Comparison of ENCODE assay signal across 8 mouse cellular contexts in genomic region chrX:170019219-170019953, GRCm38 (mm10). TPM values are rescaled to one million over a fixed set of nuclear protein-coding genes. Genes with fewer than 3 reads are reported as not detected.
DNase-seq lines count a peak whose midpoint lies in the region; ATAC-seq and TF ChIP-seq lines count a peak whose summit lies in the region.
"Not testable (repeated sequence)": the region's sequence is repeated elsewhere in the genome, so short reads cannot be mapped to it uniquely, and the experiment has no call there.

No protein-coding gene starts in this region.

- not testable (repeated sequence) for H3K4me1 ChIP-seq in ES-Bruce4 (ENCODE audit: control insufficient read depth, insufficient read depth, low read length); cortical plate, adult 2 months (ENCODE audit: control insufficient read depth, insufficient read depth, low read length); forebrain, embryonic 16.5 days (replicated peaks; ENCODE audit: control insufficient read depth, insufficient read depth, low read length); kidney, postnatal 0 days (replicated peaks; ENCODE audit: insufficient read depth, low read length); lung, embryonic 16.5 days (replicated peaks; ENCODE audit: control insufficient read depth, insufficient read depth, low read length); neural tube, embryonic 12.5 days

- not testable (repeated sequence) for TF ChIP-seq EP300 in ES-Bruce4 (IDR thresholded peaks at IDR 0.05; ENCODE audit: insufficient read depth, low read depth, low read length)

- peaks cover 54% of the 10 kb centered on the region for H3K36me3 ChIP-seq in ES-Bruce4 (ENCODE audit: control insufficient read depth, insufficient read depth, low read length, poor library complexity, severe bottlenecking)
- peaks cover 12% of the 10 kb centered on the region for H3K36me3 ChIP-seq in forebrain, embryonic 16.5 days (ENCODE audit: control insufficient read depth, insufficient read depth)
- peaks cover 21% of the 10 kb centered on the region for H3K36me3 ChIP-seq in kidney, postnatal 0 days (ENCODE audit: insufficient read depth, low read length)
- H3K36me3 ChIP-seq in lung, embryonic 16.5 days (ENCODE audit: control insufficient read depth, insufficient read depth, low read length): peaks cover 35% of the 10 kb centered on the region
- peaks cover 34% of the 10 kb centered on the region for H3K36me3 ChIP-seq in neural tube, embryonic 12.5 days

- H3K27ac ChIP-seq in ES-Bruce4 (ENCODE audit: insufficient read depth, low read length): peak overlapping the region; percentile 73
- peak overlapping the region; percentile 38; the same call in 1 of the 2 replicates for H3K27ac ChIP-seq in cortical plate, adult 2 months (ENCODE audit: insufficient read depth, low read length)
- not testable (repeated sequence) for H3K27ac ChIP-seq in forebrain, embryonic 16.5 days (ENCODE audit: low read length); kidney, postnatal 0 days; lung, embryonic 16.5 days (ENCODE audit: low read length)
- 0 out of 2 replicates have a peak overlapping the region, but pooled peaks have one; percentile 1 for H3K27ac ChIP-seq in neural tube, embryonic 12.5 days

- peak; percentile 35 for ATAC-seq in forebrain, embryonic 16.5 days
- ATAC-seq in kidney, postnatal 0 days (replicated peaks; ENCODE audit: low FRiP score, low read depth): peak; percentile 30
- ATAC-seq in lung, embryonic 16.5 days (ENCODE audit: low read depth): peak; percentile 31
- peak; percentile 46 for ATAC-seq in neural tube, embryonic 12.5 days (ENCODE audit: low FRiP score, low read depth)

- not testable (repeated sequence) for TF ChIP-seq CTCF in ES-Bruce4 (IDR thresholded peaks at IDR 0.05; ENCODE audit: low read depth, low read length); cortical plate, adult 2 months (IDR thresholded peaks at IDR 0.05; ENCODE audit: extremely low read depth, insufficient read depth, low read length); kidney, postnatal 0 days (IDR thresholded peaks at IDR 0.05; ENCODE audit: low read depth)

- intact Hi-C loops in heart, postnatal 14 days (cut with DNase I): not testable (repeated sequence)

- 79% methylated on average over 30 of the region's 30 CpGs for WGBS in forebrain, embryonic 16.5 days
- WGBS in kidney, postnatal 0 days: 87% methylated on average over 30 of the region's 30 CpGs
- WGBS in lung, embryonic 16.5 days: 84% methylated on average over 30 of the region's 30 CpGs
- 86% methylated on average over 30 of the region's 30 CpGs for WGBS in neural tube, embryonic 12.5 days

- not testable (repeated sequence) for H3K4me3 ChIP-seq in ES-Bruce4 (ENCODE audit: low read depth, low read length); cortical plate, adult 2 months (ENCODE audit: insufficient read depth, low read length); forebrain, embryonic 16.5 days (replicated peaks; ENCODE audit: low read length); kidney, postnatal 0 days (replicated peaks; ENCODE audit: low read depth, low read length); lung, embryonic 16.5 days (ENCODE audit: low read length); neural tube, embryonic 12.5 days

- peaks cover 53% of the 10 kb centered on the region for H3K9me3 ChIP-seq in ES-Bruce4 (replicated peaks; ENCODE audit: control insufficient read depth, insufficient read depth, low read length, poor library complexity, severe bottlenecking)
- peaks cover 20% of the 10 kb centered on the region for H3K9me3 ChIP-seq in forebrain, embryonic 16.5 days (ENCODE audit: control insufficient read depth, low read length)
- H3K9me3 ChIP-seq in kidney, postnatal 0 days (replicated peaks; ENCODE audit: low read length): not testable (repeated sequence)
- H3K9me3 ChIP-seq in lung, embryonic 16.5 days (ENCODE audit: control insufficient read depth, low read length): peaks cover 16% of the 10 kb centered on the region
- peaks cover 34% of the 10 kb centered on the region for H3K9me3 ChIP-seq in neural tube, embryonic 12.5 days

- not testable (repeated sequence) for H3K4me2 ChIP-seq in forebrain, embryonic 16.5 days (ENCODE audit: low read length); kidney, postnatal 0 days (ENCODE audit: low read length); lung, embryonic 16.5 days (ENCODE audit: low read depth, low read length); neural tube, embryonic 12.5 days (replicated peaks)

- not testable (repeated sequence) for H3K9ac ChIP-seq in ES-Bruce4 (ENCODE audit: low read depth, poor library complexity, severe bottlenecking); forebrain, embryonic 16.5 days (replicated peaks; ENCODE audit: low read depth, low read length); kidney, postnatal 0 days (ENCODE audit: low read depth, low read length); lung, embryonic 16.5 days (ENCODE audit: low read length); neural tube, embryonic 12.5 days

- H3K27me3 ChIP-seq in ES-Bruce4 (ENCODE audit: control insufficient read depth, insufficient read depth, low read length, poor library complexity, severe bottlenecking); forebrain, embryonic 16.5 days (replicated peaks; ENCODE audit: control insufficient read depth, insufficient read depth, low read length); kidney, postnatal 0 days (ENCODE audit: insufficient read depth, low read length); lung, embryonic 16.5 days (ENCODE audit: control insufficient read depth, insufficient read depth, low read depth, low read length); neural tube, embryonic 12.5 days (replicated peaks): not testable (repeated sequence)

- TF ChIP-seq POLR2A in ES-Bruce4 (IDR thresholded peaks at IDR 0.05; ENCODE audit: insufficient read depth, low read length); cortical plate, adult 2 months (IDR thresholded peaks at IDR 0.05; ENCODE audit: extremely low read depth, insufficient read depth, low read length): not testable (repeated sequence)

- DNase-seq in heart, postnatal 14 days: peak; percentile 26 to 65
- DNase-seq in kidney, postnatal 0 days (ENCODE audit: low spot score): peak; percentile 30
- peak; percentile 34 to 75 for DNase-seq in thymus, postnatal 10 days (ENCODE audit: low spot score in 2 of 2)

RNA-seq across cellular contexts. Expression of gene Gm21887, which starts 9.9 kb away (rescaled TPM):
- 1,061 and 1,174 TPM in 2 replicates for polyA plus RNA-seq in ES-Bruce4 (2011; ENCODE audit: insufficient read depth, insufficient read length, low read depth, missing spikeins)
- polyA plus RNA-seq in cortical plate, adult 2 months (2012; rRNA removed): 593 and 681 TPM in 2 replicates
- 174 and 293 TPM in 2 replicates for polyA plus RNA-seq in forebrain, embryonic 16.5 days (2015; fragmentation: Nextera tagmentation; extraction: Ambion mirVana)
- 10 to 100 TPM; 38.7 to 77.5 TPM for total RNA-seq in heart, postnatal 14 days (2021)
- 41.1 and 106 TPM in 2 replicates for polyA plus RNA-seq in kidney, postnatal 0 days (2015; fragmentation: Nextera tagmentation; extraction: Ambion mirVana)
- 126 and 202 TPM in 2 replicates for polyA plus RNA-seq in lung, embryonic 16.5 days (2015; fragmentation: Nextera tagmentation; extraction: Ambion mirVana)
- 240 and 361 TPM in 2 replicates for polyA plus RNA-seq in neural tube, embryonic 12.5 days (2016; fragmentation: Nextera tagmentation; extraction: Ambion mirVana)
